Mouse (Mus musculus) testis, adult 2 months (tissue): ENCODE data around the gene Rhpn2.

Experiments
- CTCF ChIP-seq: fragments of 200-500 bp; IDR thresholded peaks from 2 replicates; pipeline ENCODE4 v1.5.1; 2012; ENCODE audit warnings: low read depth, mild to moderate bottlenecking, inconsistent platforms, low read length, moderate library complexity; ENCODE audit not compliant: control insufficient read depth, insufficient read depth, insufficient replicate concordance
- POLR2A ChIP-seq: fragments of 200-500 bp; IDR thresholded peaks from 2 replicates; pipeline ENCODE4 v1.6.1; 2012; ENCODE audit warnings: low read depth, mild to moderate bottlenecking, inconsistent platforms, low read length, moderate library complexity; ENCODE audit not compliant: control insufficient read depth

DNA sequence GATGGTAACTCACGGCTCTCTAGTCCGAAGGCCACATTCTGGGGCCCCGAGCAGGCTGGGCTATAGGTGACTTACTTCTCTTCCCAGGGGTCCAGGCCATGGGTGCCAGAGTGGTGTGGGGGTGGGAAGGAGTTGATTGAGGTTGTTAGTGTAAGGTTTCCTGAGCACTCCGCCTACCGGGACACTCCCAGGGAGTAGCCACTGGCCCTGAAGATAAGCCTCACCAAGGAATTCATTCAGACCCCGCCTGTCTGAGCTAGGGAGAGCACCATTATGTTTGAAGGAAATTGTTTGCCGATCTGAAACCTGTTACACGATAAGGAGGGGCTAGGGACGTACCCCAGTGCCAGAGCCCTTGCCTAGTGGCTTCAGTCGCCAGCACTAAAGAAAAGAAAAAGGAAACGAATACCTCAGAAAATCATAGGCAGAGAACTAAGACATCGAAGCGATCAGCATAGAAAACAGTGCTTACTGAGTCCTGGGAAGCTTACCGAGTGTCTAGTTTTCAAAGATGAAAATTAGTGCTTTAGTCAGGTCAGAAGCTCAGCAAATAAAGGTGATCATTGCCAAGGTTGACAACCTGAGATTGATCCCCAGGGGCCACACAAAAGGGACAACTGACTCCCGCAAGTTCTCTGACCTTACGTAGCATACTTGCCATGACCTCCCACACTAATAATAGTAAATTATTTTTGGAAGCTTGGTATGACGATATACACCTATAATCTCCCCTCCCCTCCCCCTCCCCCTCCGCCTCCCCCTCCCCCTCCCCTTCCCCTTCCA, 14.1 kb downstream of the Rhpn2 start:
- TF ChIP-seq CTCF (no peak), POLR2A (no peak)
